Mouse (Mus musculus) spleen, adult 2 months (tissue): ENCODE results near the gene Vasn.

ENCODE experiments used
- CTCF ChIP-seq: fragments of 200-500 bp; IDR thresholded peaks from 2 replicates; pipeline ENCODE4 v1.5.1; 2011; ENCODE audit warnings: mild to moderate bottlenecking, inconsistent platforms; ENCODE audit not compliant: insufficient read depth, insufficient read length, insufficient replicate concordance; ENCODE audit errors: extremely low read depth
- POLR2A ChIP-seq: fragments of 200-500 bp; IDR thresholded peaks from 2 replicates; pipeline ENCODE4 v1.6.1; 2011; ENCODE audit warnings: low read depth, low read length, inconsistent platforms

- TF ChIP-seq CTCF, result no peak
- peak; percentile 59; the same call in 1 of the 2 replicates for TF ChIP-seq POLR2A
These were observed 39.6 kb downstream of the Vasn start, which contains the start of gene Coro7 for GRCm38 (mm10) chr16:4679121-4680018.
